Mouse (Mus musculus): ENCODE measurements around the gene Pcdh11x. TPM values are rescaled to one million over a fixed set of nuclear protein-coding genes. Genes with fewer than 3 reads are reported as not detected.

Gene Pcdh11x
- polyA plus RNA-seq, 1 experiment, result not detected

GRCm38 (mm10) chrX:120735792-120736191 is 445.7 kb downstream of the Pcdh11x start:
- no peak for TF ChIP-seq GATA1 (IDR thresholded peaks at IDR 0.05; ENCODE audit: low read length)

GRCm38 (mm10) chrX:120944556-120944955 is 654.5 kb downstream of the Pcdh11x start:
- no peak for TF ChIP-seq GATA1 (IDR thresholded peaks at IDR 0.05; ENCODE audit: low read length)

Other genes with a start within 250 kb of the Pcdh11x start
- not detected in 2 replicates for gene H2afb3, start 22.8 kb downstream of the Pcdh11x start, polyA plus RNA-seq (2012)

Data from G1E-ER4 (cell line).